Mouse (Mus musculus) common myeloid progenitor, adult 5-6 weeks (primary cell): ENCODE measurements around the gene Dlg2. TPM values are rescaled to one million over a fixed set of nuclear protein-coding genes. Genes with fewer than 3 reads are reported as not detected.

ENCODE experiments used
- ATAC-seq: replicated peaks from 2 replicates; pipeline ENCODE4 v1.8.0; 2016; ENCODE audit warnings: low read depth, mild to moderate bottlenecking, moderate TSS enrichment, inconsistent platforms; ENCODE audit not compliant: poor library complexity, severe bottlenecking
- total RNA-seq: library from RNA; stranded (forward); fragments of 200-1000, 187-1606 nt; gene quantifications from 2 replicates; pipeline ENCODE4 v1.2.3, GENCODE M21; 2017

The Dlg2 gene
- total RNA-seq, 1 experiment from 2014 or later, result 1.6 TPM

DNA sequence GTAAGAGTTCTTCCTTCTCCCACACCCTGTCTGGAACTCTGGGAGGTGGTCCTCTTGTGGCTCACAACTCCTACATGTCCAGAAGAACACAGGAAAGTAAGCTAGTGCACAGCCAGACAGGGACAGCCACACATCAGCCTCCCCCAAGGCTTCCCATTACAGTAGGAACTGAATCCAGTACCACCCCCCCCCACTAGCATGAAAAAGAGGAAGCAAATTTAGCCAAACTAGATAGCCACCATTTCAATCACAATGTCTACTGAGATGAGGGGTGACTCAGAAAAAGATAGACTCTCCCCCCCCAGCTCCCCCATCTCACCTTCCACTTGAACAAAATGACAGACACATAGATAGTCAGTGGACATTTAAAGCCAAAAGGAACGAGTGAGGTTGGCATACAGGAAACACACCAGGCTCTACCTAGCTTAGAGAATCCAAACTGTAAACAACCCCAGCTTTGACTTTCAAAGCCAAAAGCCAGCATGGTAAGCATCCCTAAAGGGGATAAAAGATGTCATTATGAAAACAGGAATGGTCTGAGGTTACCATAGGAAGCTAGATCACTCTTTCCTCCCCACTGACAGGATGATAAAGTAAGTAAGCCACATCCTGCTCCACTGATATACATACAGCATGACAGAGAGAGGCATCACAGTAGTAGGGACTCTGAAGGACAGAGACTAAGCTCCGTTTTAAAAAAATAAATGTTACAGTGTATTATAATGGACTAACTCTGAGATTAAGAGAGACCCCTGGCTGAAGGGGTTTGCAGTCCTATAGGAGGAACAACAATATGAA is 1986.8 kb downstream of the Dlg2 start:
- ATAC-seq, result peak; percentile 90

DNA sequence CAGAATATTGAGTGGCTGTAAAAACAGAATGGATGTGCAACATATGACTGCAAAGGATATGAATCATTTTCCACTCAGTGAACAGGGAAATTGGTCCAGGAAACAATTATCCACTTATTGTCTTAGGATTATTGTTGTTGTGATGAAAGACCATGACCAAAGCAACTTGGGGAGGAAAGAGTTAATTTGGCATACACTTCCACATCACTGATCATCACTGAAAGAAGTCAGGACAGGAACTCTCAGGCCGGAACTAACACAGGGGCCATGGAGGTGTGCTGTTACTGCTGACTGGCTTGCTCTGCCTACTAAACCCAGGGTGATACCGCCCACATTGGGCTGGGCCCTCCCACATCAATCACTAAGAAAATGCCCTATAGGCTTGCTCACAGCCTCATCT is 1987.8 kb downstream of the Dlg2 start:
- ATAC-seq, result no peak

DNA sequence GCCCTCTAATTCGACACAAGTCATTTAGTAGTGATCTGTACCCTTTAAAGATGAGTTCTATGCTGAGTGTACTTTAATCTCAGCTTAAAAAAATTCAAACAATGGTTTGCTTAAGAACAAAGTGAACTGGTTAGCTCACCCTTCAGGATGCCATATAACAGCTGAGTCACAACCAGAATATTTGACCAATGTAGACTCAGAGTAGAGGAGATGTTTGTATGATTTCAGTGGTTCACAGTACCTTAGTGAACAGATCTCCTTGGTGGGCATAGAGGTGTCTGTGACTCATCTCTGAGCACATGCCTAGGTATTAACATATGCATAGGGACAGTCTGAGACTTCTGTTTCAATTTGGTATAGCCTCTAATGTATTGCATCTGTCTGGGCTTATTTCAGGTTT is 2002.7 kb downstream of the Dlg2 start:
- no peak for ATAC-seq

DNA sequence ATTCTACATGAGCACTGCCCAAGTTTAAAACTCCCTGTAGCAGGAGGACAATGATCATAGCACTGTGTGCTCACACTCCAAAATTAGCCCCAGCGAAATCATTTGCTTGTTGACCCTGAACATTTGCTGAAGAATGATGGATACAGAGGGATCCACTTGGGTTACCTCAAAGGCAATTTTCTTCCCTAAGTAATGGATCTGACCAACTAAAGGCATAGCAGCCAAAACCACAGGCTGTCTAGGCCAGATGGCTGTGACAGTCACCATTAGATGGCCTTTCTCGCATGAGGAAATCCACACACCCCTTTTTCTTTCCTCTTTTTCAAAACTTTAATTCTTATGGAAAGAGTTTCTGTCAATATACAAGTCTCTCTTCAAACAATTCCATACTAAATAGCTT is 2003.3 kb downstream of the Dlg2 start:
- no peak for ATAC-seq

DNA sequence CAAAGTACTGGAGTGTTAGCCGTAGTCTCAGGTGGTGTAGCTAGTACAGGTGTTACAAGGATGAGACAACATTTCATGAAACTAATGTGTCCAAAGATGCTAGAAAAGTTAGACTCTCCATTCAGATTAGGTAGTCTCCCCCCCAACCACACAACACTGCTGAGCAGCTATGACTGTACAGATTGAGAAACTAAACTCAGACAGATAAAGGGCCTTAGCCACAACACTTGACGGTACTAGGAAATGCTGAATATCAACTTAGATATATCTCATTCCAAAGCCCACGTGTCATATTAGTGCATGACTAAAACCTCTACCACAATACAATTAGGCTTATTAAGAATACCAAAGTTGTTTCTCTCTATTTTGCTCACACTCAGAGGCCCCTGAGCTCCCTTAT is 2006.9 kb downstream of the Dlg2 start:
- peak; percentile 62 for ATAC-seq

DNA sequence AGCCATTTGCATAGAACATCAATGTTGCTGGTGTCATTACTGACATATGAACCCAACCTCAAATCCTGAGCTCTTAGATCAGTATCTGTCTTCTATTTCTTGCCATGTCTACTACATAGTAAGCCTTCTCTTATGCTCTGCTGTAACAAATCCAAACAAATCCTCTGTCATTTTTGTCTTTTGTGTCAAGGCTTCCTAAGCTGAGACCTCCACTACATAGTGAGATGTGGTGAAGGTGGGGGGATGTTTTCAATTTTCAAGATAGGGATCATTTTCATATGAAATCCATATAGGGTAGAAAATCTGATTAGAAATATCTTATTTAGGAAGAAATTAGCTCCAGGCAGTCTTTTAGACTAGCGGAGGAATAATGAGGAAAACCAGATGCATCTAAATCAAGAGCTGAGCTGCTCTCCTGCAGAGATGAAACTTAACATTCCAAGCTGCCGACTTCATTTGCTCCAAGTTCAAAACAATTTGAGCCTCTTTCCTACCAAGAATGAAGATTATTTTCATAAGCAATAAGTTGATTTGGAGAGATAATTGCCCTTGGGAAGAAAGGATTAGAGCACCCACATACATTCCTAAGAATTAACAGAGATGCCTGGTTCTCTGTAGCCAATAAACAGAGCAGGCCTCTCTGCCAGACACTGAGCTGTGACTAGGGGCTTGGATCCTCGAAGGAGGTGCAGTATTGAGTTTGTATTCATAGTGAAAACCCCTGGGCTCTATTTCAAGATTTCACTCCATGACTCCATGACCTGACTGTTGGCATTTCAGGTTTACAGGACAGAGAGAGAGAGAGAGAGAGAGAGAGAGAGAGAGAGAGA is 2009.6 kb downstream of the Dlg2 start:
- ATAC-seq, result no peak

DNA sequence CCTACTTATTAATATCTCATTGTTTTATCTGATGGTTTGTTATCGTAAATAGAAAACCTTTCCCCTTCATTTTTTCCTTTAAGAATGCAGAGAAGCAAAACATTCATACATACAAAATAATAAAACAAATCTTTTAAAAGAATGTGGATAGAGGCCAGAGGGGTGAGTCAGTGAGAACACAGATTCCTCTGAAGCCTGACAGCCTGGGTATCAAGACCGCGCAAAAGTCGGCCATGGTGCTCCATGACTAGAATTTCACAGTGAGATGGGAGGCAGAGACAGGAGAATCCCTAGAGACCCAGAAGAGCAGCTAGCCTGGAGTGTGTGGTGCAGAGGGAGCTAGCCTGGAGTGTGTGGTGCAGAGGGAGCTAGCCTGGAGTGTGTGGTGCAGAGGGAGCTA is 2010.4 kb downstream of the Dlg2 start:
- no peak for ATAC-seq

DNA sequence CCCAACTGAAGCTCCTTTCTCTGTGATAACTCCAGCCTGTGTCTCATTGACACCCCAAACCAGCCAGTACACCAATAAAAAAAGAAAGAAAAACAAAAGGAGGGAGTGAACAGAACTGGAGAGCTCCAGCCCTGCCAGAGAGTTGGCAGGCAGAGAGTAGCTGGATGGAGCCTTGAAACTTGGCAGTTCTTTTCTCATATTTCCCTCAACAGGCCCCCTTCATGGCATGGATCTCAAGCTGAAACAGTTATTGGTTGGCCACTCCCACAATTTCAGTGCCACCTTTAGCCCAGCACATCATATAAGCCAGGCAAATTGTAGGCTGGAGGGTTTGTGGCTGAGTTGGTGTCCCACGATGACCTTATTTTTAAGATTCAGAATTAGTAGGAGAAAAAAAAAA is 2015.8 kb downstream of the Dlg2 start:
- no peak for ATAC-seq

DNA sequence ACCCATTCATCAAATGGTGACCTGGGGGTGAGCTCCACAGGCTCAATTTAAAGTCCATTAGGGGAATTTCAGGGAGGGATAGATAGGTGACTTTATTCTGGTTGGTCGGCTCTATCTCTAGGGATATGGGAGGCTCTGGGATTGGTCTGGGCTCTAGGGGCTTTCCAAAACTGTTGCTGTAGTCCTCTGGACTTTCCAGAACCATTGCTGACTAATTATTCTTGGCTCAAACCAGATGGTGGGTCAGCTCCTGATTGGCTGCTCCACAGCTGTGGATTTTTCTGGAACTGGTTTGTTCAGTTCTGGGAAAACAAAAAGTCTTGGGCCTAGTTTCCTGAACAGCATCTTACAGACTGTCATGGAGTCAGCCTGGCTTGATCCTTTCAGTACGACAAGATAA is 2017.0 kb downstream of the Dlg2 start:
- no peak for ATAC-seq

Other genes starting within 250 kb of the Dlg2 start
- gene Ccdc83, start 210.9 kb upstream of the Dlg2 start, total RNA-seq, result not detected in 2 replicates
- 0.39 TPM in 1 of 2 replicates, not detected in the other for gene Sytl2, start 174.4 kb upstream of the Dlg2 start, total RNA-seq
- 0.82 TPM in 1 of 2 replicates, not detected in the other for gene Ccdc89, start 50.1 kb upstream of the Dlg2 start, total RNA-seq
- 87.2 and 94.8 TPM in 2 replicates for gene Crebzf, start 33.9 kb upstream of the Dlg2 start, total RNA-seq
- gene Tmem126a, start 19.4 kb upstream of the Dlg2 start, total RNA-seq, result 23.3 and 25.1 TPM in 2 replicates
- 11.0 and 12.9 TPM in 2 replicates for gene Tmem126b, start 671 bp upstream of the Dlg2 start, total RNA-seq